Mouse (Mus musculus) effector memory CD4-positive, alpha-beta T cell, adult 5 months (primary cell): ENCODE measurements around the gene B3gat2. TPM values are rescaled to one million over a fixed set of nuclear protein-coding genes. Genes with fewer than 3 reads are reported as not detected.

Experiments
- polyA plus RNA-seq: library from polyadenylated mRNA; unstranded; fragments of 100-300 nt; shearing (Covaris generic); gene quantifications from one replicate; pipeline ENCODE4 v1.2.1, GENCODE M21; 2017

The B3gat2 gene
- 2.8 TPM for polyA plus RNA-seq

GRCm38 (mm10) chr1:23761502-23762135 lies at the start of gene B3gat2:
TSS of gene B3gat2 (plus strand) at chr1:23761753.

Other genes starting within 250 kb of the B3gat2 start
- 105 TPM for gene Smap1, start 160.6 kb downstream of the B3gat2 start, polyA plus RNA-seq
- 26.0 TPM for gene Sdhaf4, start 243.9 kb downstream of the B3gat2 start, polyA plus RNA-seq